Mouse (Mus musculus) retina, embryonic 14.5 days (tissue): Measurements from ENCODE around the gene Slc32a1.

ENCODE experiments used
- DNase-seq: peaks from one replicate; pipeline ENCODE4 v3.0.0-alpha.2; 2015; ENCODE audit warnings: low spot score

Gene Slc32a1

DNA sequence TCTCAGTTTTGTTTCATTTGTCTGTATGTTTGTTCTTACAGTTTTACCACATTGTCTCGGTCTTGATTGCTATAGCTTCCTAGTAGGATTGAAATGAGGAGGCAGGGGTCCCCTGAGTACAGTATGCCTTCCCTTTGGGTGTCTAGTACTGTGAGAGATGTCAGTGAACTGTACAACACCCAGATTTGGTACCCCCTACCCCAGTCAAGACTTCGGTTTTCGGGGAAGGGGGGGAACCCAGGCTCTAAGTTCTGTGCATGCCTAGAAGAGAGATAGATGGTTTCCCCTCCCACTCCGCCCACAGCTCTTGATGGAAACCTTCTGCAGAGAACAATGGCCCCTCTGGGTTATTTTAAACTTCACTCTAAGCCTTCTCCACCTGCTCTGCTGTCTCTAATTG is 54.5 kb downstream of the Slc32a1 start, which contains the start of gene Ppp1r16b:
TSS of gene Ppp1r16b (plus strand) at position 301 of the 400 bp plus-strand sequence.
- DNase-seq: no peak
